Mouse (Mus musculus) activated CD4-positive, CD25-positive, alpha-beta regulatory T cell, adult 4 months (primary cell): ENCODE measurements around the gene Il17rd. TPM values are rescaled to one million over a fixed set of nuclear protein-coding genes. Genes with fewer than 3 reads are reported as not detected.

ENCODE experiments used
- ATAC-seq: one replicate; pipeline ENCODE4 v1.8.0; 2017
- polyA plus RNA-seq, 2 experiments: library from polyadenylated mRNA; unstranded; fragments of 100-300 nt; shearing (Covaris generic); gene quantifications; one replicate each; pipeline ENCODE4 v1.2.1; 2017

Gene Il17rd
- polyA plus RNA-seq, 2 experiments from 2014 or later = 0.32 to 0.33 TPM

- no peak for ATAC-seq
These were observed 9.7 kb downstream of the Il17rd start for GRCm38 (mm10) chr14:27048231-27048956.

- ATAC-seq = no peak
These were observed 11.3 kb downstream of the Il17rd start for GRCm38 (mm10) chr14:27050043-27050442.

GRCm38 (mm10) chr14:27050560-27051510 lies 12.1 kb downstream of the Il17rd start:
- ATAC-seq = no peak

- ATAC-seq = no peak
These were observed 12.8 kb downstream of the Il17rd start for GRCm38 (mm10) chr14:27051511-27051895.

DNA sequence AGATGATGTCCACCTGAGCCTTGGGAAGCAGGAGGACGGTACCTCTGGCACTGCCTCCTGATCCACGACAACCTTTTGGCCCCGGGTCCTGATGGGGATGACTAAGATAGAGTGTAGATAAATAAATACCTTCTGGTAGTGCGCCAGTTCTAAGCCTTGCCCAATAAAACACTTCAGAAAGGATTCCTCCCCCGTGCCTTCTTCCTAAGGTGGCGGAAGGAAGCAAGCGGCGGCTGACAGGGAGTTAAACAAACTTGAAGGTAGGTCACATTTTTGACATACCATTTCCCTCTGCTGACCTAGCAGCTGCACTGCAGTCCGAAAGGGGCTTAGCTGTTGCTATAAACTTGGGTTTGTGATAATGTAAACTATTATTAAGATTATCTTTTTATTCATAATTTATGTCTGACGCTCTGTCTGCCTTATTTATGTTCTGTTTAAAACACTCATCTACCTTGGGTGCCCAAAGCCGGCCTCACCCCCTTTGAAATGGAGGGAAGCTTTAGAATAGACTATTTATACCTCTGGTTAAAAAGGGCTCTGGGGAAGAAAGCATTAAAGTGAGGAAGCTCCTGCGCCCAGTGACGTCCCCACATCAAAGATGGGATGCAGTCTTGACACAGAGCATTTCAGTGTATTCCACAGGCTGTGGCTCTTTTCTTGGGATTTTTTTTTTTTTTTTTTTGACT lies 19.9 kb downstream of the Il17rd start:
- ATAC-seq = no peak

GRCm38 (mm10) chr14:27059224-27059558 lies 20.4 kb downstream of the Il17rd start:
- no peak for ATAC-seq

- ATAC-seq = no peak
These were observed 24.6 kb downstream of the Il17rd start for GRCm38 (mm10) chr14:27063338-27063737.

GRCm38 (mm10) chr14:27066171-27066929 lies 27.6 kb downstream of the Il17rd start:
- ATAC-seq = no peak

- no peak for ATAC-seq
These were observed 29.1 kb downstream of the Il17rd start for GRCm38 (mm10) chr14:27067866-27068271.

DNA sequence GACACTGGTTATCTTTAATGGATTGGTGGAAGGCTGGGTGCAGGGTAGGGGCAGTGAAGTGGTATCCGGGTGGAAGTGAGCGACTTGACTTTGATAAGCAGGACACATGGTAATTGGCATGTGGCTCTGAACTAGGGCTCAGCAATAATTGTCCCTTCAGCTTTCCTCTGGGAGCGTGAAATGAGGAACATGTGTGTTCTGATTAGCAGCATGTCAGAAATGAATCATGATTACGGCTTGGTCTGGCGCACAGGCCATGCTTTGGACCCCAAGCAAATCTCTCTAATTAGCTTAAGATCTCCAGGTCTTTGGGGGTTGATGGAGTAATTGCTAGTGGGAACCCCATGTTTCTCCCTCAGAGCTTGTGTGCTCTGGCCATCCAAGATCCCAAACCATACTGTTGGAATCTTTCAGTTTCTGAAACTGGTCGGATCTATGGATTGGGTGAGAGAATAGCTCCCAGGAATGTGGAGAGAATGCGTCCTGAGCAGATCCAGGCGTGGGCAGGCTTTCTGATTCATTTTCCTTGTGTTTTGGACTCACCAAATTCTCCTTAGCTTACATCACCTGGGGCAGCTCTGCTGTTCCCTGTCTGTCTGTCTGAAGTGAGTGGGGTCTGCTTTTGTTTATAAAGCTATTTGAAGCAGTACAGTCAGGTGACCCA lies 30.8 kb downstream of the Il17rd start:
- no peak for ATAC-seq

DNA sequence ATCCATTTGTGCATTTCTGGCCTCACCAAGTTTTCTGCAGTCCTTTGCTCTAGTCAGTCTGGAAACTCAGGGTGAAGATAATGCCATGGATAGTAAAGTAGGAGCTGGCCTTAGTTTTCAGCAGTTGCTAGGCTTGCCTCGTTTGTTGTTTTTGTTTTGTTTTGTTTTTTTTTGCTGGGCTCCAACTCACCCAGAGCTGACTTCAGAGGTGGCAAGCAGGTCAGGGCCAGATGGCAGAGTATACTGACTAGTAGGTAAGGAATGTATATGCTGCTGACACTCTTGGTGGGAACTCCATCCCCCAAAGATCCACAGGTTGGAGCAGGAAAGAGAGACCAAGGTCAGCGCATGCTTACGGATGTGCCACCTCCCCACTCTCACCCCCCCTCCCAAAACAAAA lies 31.4 kb downstream of the Il17rd start:
- no peak for ATAC-seq

GRCm38 (mm10) chr14:27070758-27071157 lies 32.0 kb downstream of the Il17rd start:
- no peak for ATAC-seq

DNA sequence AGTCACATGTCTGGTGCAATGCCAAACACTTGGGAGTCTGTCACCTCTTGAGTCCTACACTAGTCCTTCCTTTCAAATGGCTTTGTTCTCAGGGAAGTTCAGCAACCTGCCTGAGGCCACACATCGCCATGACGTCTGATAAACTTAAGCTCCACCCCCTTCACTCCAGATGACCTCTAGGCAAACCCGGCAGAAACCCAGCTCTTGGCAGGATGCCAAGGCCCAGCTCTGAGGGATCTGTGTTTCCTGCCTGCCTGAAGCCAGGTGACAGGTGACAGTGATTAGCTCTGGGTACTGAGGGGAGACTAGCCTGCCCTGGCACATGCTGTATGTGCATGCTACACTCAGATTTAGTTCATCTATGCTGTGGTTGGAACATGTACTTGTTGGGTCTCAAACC lies 33.2 kb downstream of the Il17rd start:
- no peak for ATAC-seq

DNA sequence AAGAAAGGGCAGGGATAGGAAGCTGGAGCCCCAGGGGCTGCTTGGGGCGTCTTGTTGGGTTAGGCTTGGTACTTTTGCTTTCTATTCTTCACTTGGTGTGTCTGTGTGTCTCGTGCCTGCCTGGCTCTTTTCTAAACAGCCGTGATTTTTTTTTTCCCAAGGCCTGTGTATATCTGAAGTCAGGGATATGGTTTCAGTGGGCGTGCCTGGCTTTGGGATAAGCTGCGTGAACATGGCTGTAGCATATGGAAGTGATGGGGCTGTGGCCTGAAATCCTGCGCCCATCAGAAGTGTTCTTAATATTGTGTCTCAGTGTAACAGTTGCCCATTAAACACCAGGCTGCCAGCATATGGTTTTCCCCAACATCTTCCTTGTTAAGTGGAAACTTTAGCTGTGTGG lies 36.3 kb downstream of the Il17rd start:
- ATAC-seq = no peak

- ATAC-seq = no peak
These were observed 37.3 kb downstream of the Il17rd start for GRCm38 (mm10) chr14:27075909-27076521.

GRCm38 (mm10) chr14:27076522-27076920 lies 37.8 kb downstream of the Il17rd start:
- no peak for ATAC-seq

DNA sequence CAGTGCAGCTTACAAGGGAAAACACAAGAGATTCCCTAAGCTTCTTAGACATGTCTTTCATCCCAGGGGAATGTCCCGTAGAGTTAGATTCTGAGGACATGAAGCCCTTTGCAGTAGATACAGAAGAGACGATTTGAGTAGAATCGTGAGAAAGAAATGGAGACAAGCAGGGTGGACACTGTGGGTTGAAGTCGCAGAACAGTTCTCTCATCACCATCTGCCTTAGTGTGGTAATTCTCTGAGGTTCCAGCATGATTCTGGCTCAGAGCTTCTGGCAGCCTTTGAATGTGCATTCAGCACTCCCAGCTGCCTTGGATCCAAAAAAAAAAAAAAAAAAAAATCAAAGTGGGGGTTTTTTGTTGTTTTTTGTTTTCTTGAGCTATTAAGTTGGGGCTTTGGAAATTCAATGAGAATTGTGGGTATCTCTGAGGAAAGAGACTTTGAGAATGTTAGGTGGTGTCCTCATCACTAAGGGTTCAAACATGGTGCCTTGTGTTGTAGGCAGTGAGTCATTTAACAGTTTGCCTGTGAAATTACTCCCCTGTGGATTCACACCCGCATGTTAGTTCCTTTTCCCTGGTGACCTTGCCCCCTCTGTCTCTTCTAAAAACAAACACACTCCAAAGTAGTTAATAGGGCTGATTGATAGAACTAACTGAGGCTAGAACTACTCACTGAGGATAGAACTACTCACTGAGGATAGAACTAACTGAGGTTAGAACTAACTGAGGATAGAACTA lies 43.0 kb downstream of the Il17rd start:
- ATAC-seq = no peak

DNA sequence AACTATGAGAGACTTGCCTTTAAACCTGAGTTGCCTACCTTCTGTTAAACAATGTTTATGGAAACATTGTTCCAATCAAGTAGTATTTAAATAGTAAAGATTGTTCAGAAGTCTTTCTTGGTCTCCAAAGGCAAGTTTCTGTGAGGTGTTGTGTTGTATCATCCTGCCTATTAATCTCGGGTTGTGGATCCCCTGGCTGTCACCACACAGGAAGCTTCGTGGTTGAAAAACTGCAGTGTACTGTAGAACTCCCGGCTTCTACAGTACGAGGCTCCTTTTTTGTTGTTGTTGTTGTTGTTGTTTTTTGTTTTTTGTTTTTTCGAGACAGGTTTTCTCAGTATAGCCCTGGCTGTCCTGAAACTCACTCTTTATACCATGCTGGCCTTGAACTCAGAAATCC lies 46.7 kb downstream of the Il17rd start:
- peak; percentile 46 for ATAC-seq

- no peak for ATAC-seq
These were observed 47.3 kb downstream of the Il17rd start for GRCm38 (mm10) chr14:27085999-27086398.

- ATAC-seq = no peak
These were observed 55.5 kb downstream of the Il17rd start for GRCm38 (mm10) chr14:27094247-27094646.

- no peak for ATAC-seq
These were observed 57.4 kb downstream of the Il17rd start for GRCm38 (mm10) chr14:27096133-27096532.
